Mouse (Mus musculus): ENCODE measurements around the gene Lss. TPM values are rescaled to one million over a fixed set of nuclear protein-coding genes. Genes with fewer than 3 reads are reported as not detected.

The Lss gene
- polyA plus RNA-seq, 1 experiment = 20.3 TPM

DNA sequence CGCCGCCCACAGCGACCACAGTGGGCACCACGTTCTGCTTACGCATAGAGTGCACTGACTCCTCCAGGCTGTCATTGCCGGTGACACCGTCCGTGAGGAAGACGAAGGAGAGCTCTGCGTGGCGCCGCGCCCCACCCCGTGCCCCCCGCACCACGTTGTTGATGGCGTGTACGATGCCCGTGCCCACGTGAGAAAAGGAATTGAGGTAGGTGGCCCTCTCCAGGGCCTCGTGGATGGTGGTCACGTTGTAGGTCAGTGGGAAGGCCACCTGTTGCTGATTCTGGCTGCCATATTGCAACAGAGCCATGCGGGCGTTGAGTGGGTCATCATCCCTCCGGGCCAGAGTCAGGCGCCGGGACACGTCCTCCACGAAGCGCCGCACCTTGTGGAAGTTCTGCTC lies 65.0 kb downstream of the Lss start:
- TF ChIP-seq MYOD1 (IDR thresholded peaks at IDR 0.05; ENCODE audit: control insufficient read depth, insufficient read length, low read depth) (no peak), CTCF (IDR thresholded peaks at IDR 0.05; ENCODE audit: control insufficient read depth, insufficient read depth, insufficient read length) (no peak), CEBPB (IDR thresholded peaks at IDR 0.05; ENCODE audit: low read depth) (no peak), FOSL1 (IDR thresholded peaks at IDR 0.05; ENCODE audit: insufficient read depth, low read length, poor library complexity, severe bottlenecking) (no peak), MAX (IDR thresholded peaks at IDR 0.05) (no peak), USF1 (IDR thresholded peaks at IDR 0.05; ENCODE audit: low read depth) (no peak)
- Histone ChIP-seq H3K79me2 (ENCODE audit: control insufficient read depth, insufficient read depth) (no peaks in the 10 kb centered on the region), H3K27me3 (ENCODE audit: control insufficient read depth, insufficient read depth, insufficient read length) (peaks cover 29% of the 10 kb centered on the region), H3ac (ENCODE audit: control insufficient read depth, insufficient read length, low read depth) (no peak overlapping the region), H3K4me3 (ENCODE audit: insufficient read depth, poor library complexity, severe bottlenecking) (no peak overlapping the region), H3K79me3 (ENCODE audit: low read depth) (no peaks in the 10 kb centered on the region), H3K36me3 (ENCODE audit: control insufficient read depth, insufficient read depth) (no peaks in the 10 kb centered on the region)

DNA sequence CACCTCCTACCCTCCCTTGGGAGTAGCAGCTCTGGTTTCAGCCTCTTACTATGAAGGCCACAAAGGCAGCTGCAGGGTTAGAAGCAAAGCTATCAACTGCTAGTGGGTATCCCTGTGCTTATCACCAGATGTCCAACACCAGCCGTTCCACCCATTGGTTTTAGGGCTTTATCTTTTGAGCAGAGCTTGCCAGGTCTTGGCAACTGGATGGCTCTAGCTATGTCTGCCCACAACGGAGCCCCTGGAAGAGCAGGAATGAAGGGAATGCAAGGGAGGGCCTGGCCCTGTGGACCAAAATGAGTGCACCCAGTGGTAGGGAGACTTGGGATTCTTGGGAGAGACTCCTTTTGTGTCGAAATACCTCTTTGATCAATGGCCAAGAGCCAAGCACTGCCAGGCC lies 71.3 kb downstream of the Lss start:
- Histone ChIP-seq H3K27me3 (ENCODE audit: control insufficient read depth, insufficient read depth, insufficient read length) (peaks cover 25% of the 10 kb centered on the region), H3K79me2 (ENCODE audit: control insufficient read depth, insufficient read depth) (no peaks in the 10 kb centered on the region), H3K79me3 (ENCODE audit: low read depth) (no peaks in the 10 kb centered on the region), H3K4me3 (ENCODE audit: insufficient read depth, poor library complexity, severe bottlenecking) (no peak overlapping the region), H3K36me3 (ENCODE audit: control insufficient read depth, insufficient read depth) (no peaks in the 10 kb centered on the region), H3ac (ENCODE audit: control insufficient read depth, insufficient read length, low read depth) (no peak overlapping the region)
- TF ChIP-seq CEBPB (IDR thresholded peaks at IDR 0.05; ENCODE audit: low read depth) (no peak), FOSL1 (IDR thresholded peaks at IDR 0.05; ENCODE audit: insufficient read depth, low read length, poor library complexity, severe bottlenecking) (no peak)

Other genes with a start within 250 kb of the Lss start
- 26.0 TPM for gene Dip2a, start 186.3 kb upstream of the Lss start, polyA plus RNA-seq (2012; fragmentation: generic; extraction: Trizol)
- not detected for gene AC141477.1, start 91.1 kb upstream of the Lss start, polyA plus RNA-seq (2012; fragmentation: generic; extraction: Trizol)
- gene Pcnt, start 88.8 kb upstream of the Lss start, polyA plus RNA-seq (2012; fragmentation: generic; extraction: Trizol) = 15.5 TPM
- gene 2610028H24Rik, start 82.5 kb upstream of the Lss start, polyA plus RNA-seq (2012; fragmentation: generic; extraction: Trizol) = not detected
- 31.9 TPM for gene Mcm3ap, start 62.7 kb upstream of the Lss start, polyA plus RNA-seq (2012; fragmentation: generic; extraction: Trizol)
- 1.8 TPM for gene Ybey, start 62.5 kb upstream of the Lss start, polyA plus RNA-seq (2012; fragmentation: generic; extraction: Trizol)
- gene Spatc1l, start 30.7 kb downstream of the Lss start, polyA plus RNA-seq (2012; fragmentation: generic; extraction: Trizol) = 0.02 TPM
- gene Ftcd, start 44.1 kb downstream of the Lss start, polyA plus RNA-seq (2012; fragmentation: generic; extraction: Trizol) = not detected
- gene Col6a2, start 92.0 kb downstream of the Lss start, polyA plus RNA-seq (2012; fragmentation: generic; extraction: Trizol) = 0.39 TPM
- 3.8 TPM for gene Col6a1, start 194.6 kb downstream of the Lss start, polyA plus RNA-seq (2012; fragmentation: generic; extraction: Trizol)